In genomic region chr9:23495400-23495799, GRCm38 (mm10) we compare ENCODE assay signal across 16 mouse cellular contexts.
DNase-seq lines count a peak whose midpoint lies in the region; ATAC-seq lines count a peak whose summit lies in the region.
"Had no signal": no experiment of that assay in that cellular context is flagged by ENCODE, and none has a peak within 500 bp of the region (broad histone marks: within the 10 kb centered on the region; RNA-seq: fewer than 3 reads in every experiment).

No protein-coding gene starts in this region.

- H3K27me3 ChIP-seq in heart, embryonic 13.5 days (replicated peaks), result no peaks in the 10 kb centered on the region
- H3K27me3 ChIP-seq: megakaryocyte, embryonic 14.5 days had no signal

- 32% methylated on average over 4 of the region's 4 CpGs for WGBS in heart, embryonic 13.5 days

- no peaks in the 10 kb centered on the region for H3K36me3 ChIP-seq in heart, embryonic 13.5 days
- H3K36me3 ChIP-seq: heart, embryonic 10.5 days had no signal

- intact Hi-C loops in heart, postnatal 25 days (cut with DNase I), result no loop called here

- H3K4me1 ChIP-seq in heart, embryonic 13.5 days, result peaks cover 22% of the 10 kb centered on the region
- H3K4me1 ChIP-seq: megakaryocyte, embryonic 14.5 days had no signal

- no peaks in the 10 kb centered on the region for H3K9me3 ChIP-seq in heart, embryonic 13.5 days
- H3K9me3 ChIP-seq: heart, embryonic 10.5 days had no signal

- no peak overlapping the region for H3K4me2 ChIP-seq in heart, embryonic 13.5 days
- H3K4me2 ChIP-seq: lung, embryonic 14.5 days had no signal

- ATAC-seq in heart, embryonic 13.5 days (ENCODE audit: extremely low read depth, insufficient number of reproducible peaks, low FRiP score, low TSS enrichment), result no peak
- no peak for ATAC-seq in megakaryocyte, adult 5-6 weeks (ENCODE audit: poor library complexity, severe bottlenecking)
- no peak for ATAC-seq in megakaryocyte progenitor cell, adult 5-6 weeks (replicated peaks; ENCODE audit: poor library complexity)
- ATAC-seq: intestine, postnatal 0 days had no signal

- no peak for DNase-seq in heart, adult 11 months
- peak; percentile 62 for DNase-seq in 3T3-L1 (ENCODE audit: low read depth, low spot score)
- peak; percentile 18 for DNase-seq in adrenal gland, postnatal 25 days
- DNase-seq in left cerebral cortex, adult 8-10 months (ENCODE audit: low spot score in 2 of 2), result peak; percentile 10 to 51
- no peak for DNase-seq in heart, postnatal 25 days (ENCODE audit: low spot score)
- DNase-seq: cerebellum, adult 11 months; embryo, embryonic 11 days; gastrocnemius, adult 2 months; lung, embryonic 14.5 days; thymus, postnatal 36 days had no signal

- H3K9ac ChIP-seq in heart, embryonic 13.5 days, result no peak overlapping the region
- H3K9ac ChIP-seq: lung, embryonic 14.5 days had no signal

- H3K4me3 ChIP-seq in heart, embryonic 13.5 days, result no peak overlapping the region
- H3K4me3 ChIP-seq: gastrocnemius, adult 2 months; heart, embryonic 10.5 days; megakaryocyte, embryonic 14.5 days had no signal

- peak overlapping the region; percentile 12; the same call in 1 of the 2 replicates for H3K27ac ChIP-seq in heart, embryonic 13.5 days (replicated peaks)
- H3K27ac ChIP-seq: gastrocnemius, adult 2 months; heart, embryonic 10.5 days had no signal

Comparison
In these comparisons a context has a peak if more than half of its experiments do, and no peak if none do; other contexts are left out.
1. DNase-seq: peak in 3T3-L1 (single experiment), adrenal gland, postnatal 25 days (single experiment) and left cerebral cortex, adult 8-10 months (2 of 2); none in heart, adult 11 months (single experiment) and heart, postnatal 25 days (single experiment).